Mouse (Mus musculus) midbrain, embryonic 10.5 days (tissue): Measurements from ENCODE around the gene Htr2b. TPM values are rescaled to one million over a fixed set of nuclear protein-coding genes. Genes with fewer than 3 reads are reported as not detected.
A peak's percentile ranks its signal among the peaks of the same experiment; 100 is the strongest.

Source experiments
- DNase-seq: peaks from one replicate; pipeline ENCODE4 v3.0.0-alpha.2; 2017; ENCODE audit warnings: low spot score
- H3K27ac ChIP-seq: fragments of 300-500 bp; sonication (generic); replicated peaks from 2 replicates; pipeline ENCODE4 v1.5.1; 2016; ENCODE audit warnings: mild to moderate bottlenecking
- H3K27me3 ChIP-seq: fragments of 300-500 bp; sonication (generic); 2 replicates; pipeline ENCODE4 v1.6.1; 2016; ENCODE audit warnings: low read depth, mild to moderate bottlenecking; ENCODE audit not compliant: poor library complexity, severe bottlenecking
- H3K36me3 ChIP-seq: fragments of 300-500 bp; sonication (generic); 2 replicates; pipeline ENCODE4 v1.6.1; 2016; ENCODE audit warnings: mild to moderate bottlenecking, moderate library complexity
- H3K4me1 ChIP-seq: fragments of 300-500 bp; sonication (generic); 2 replicates; pipeline ENCODE4 v1.6.1; 2016
- H3K4me3 ChIP-seq: fragments of 300-500 bp; sonication (generic); 2 replicates; pipeline ENCODE4 v1.5.1; 2016; ENCODE audit warnings: mild to moderate bottlenecking, moderate library complexity
- H3K9me3 ChIP-seq: fragments of 300-500 bp; sonication (generic); replicated peaks from 2 replicates; pipeline ENCODE4 v1.6.1; 2016; ENCODE audit warnings: mild to moderate bottlenecking
- WGBS: fragments of 180-500 bp; shearing (Covaris S2); methylation state at CpG from one replicate; pipeline ENCODE4 v1.1.7; 2016; 5-methylcytosine and 5-hydroxymethylcytosine counted together
- polyA plus RNA-seq: library from polyadenylated mRNA; unstranded; fragments of >200 nt; fragmentation: Nextera tagmentation; extraction: Ambion mirVana; gene quantifications from 2 replicates; pipeline ENCODE4 v1.2.1, GENCODE M21; 2016

Gene Htr2b
- polyA plus RNA-seq, 1 experiment from 2014 or later: 0.26 TPM

- H3K4me1 ChIP-seq: peaks cover 14% of the 10 kb centered on the region
- H3K36me3 ChIP-seq: peaks cover 19% of the 10 kb centered on the region
- WGBS: under 1% methylated on average over 47 of the region's 47 CpGs
- H3K27ac ChIP-seq: peak within 1 kb of the TSS; percentile 98
- peak within 1 kb of the TSS; percentile 75 for H3K4me3 ChIP-seq
- peaks cover 9% of the 10 kb centered on the region; the same call in 1 of the 2 replicates for H3K9me3 ChIP-seq
- no peaks in the 10 kb centered on the region for H3K27me3 ChIP-seq
- peak; percentile 89 for DNase-seq
Observed at GRCm38 (mm10) chr1:86064271-86064991, 47.3 kb downstream of the Htr2b start, which contains the start of gene Psmd1. TSS of gene Psmd1 (plus strand) at chr1:86064387.

GRCm38 (mm10) chr1:86062523-86062922 lies 49.2 kb downstream of the Htr2b start:
- WGBS: 88% methylated on average over 6 of the region's 6 CpGs
- Histone ChIP-seq H3K27ac (no peak overlapping the region), H3K27me3 (no peaks in the 10 kb centered on the region)

GRCm38 (mm10) chr1:86058856-86059769 lies 52.7 kb downstream of the Htr2b start:
- no peaks in the 10 kb centered on the region for H3K36me3 ChIP-seq
- 12% methylated on average over 21 of the region's 21 CpGs for WGBS
- H3K9me3 ChIP-seq: no peaks in the 10 kb centered on the region
- peak overlapping the region; percentile 82 for H3K27ac ChIP-seq
- H3K4me1 ChIP-seq: peaks cover 7% of the 10 kb centered on the region
- H3K27me3 ChIP-seq: no peaks in the 10 kb centered on the region
- DNase-seq: peak; percentile 93
- peak overlapping the region; percentile 53 for H3K4me3 ChIP-seq

More at GRCm38 (mm10) chr1:86062523-86062922, 49.2 kb downstream of the Htr2b start:
- DNase-seq: no peak
- peaks cover 20% of the 10 kb centered on the region for H3K4me1 ChIP-seq
- peaks cover 9% of the 10 kb centered on the region; the same call in 1 of the 2 replicates for H3K9me3 ChIP-seq
- H3K36me3 ChIP-seq: peaks cover 13% of the 10 kb centered on the region
- H3K4me3 ChIP-seq: no peak overlapping the region

GRCm38 (mm10) chr1:86056284-86056683 lies 55.5 kb downstream of the Htr2b start:
- no peak for DNase-seq
- no peak overlapping the region for H3K4me3 ChIP-seq
- no peaks in the 10 kb centered on the region for H3K9me3 ChIP-seq
- H3K4me1 ChIP-seq: peaks cover 7% of the 10 kb centered on the region
- 88% methylated on average over 4 of the region's 4 CpGs for WGBS
- H3K27me3 ChIP-seq: no peaks in the 10 kb centered on the region
- no peaks in the 10 kb centered on the region for H3K36me3 ChIP-seq
- H3K27ac ChIP-seq: no peak overlapping the region

DNA sequence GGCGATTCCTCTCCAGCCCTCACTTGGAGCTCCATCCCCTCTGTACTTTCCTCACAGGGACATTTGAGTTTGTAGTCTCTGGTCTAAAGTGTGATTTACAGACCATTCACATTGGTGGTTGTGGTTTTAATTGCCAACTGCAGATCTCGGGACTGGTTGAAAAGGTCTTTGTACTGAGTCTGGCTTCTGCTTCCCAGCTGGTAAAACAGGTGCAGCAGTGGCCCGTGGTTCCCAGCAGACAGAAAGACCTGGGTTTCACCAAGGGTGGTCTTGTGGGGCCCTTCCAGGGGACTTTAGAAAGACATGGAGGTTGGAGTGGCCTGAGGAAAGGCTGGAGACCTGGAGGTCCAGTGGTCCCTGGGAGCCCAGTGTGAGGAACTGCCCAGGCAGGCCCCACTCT lies 56.8 kb downstream of the Htr2b start:
- Histone ChIP-seq H3K27me3 (no peaks in the 10 kb centered on the region), H3K27ac (no peak overlapping the region), H3K9me3 (no peaks in the 10 kb centered on the region), H3K4me3 (no peak overlapping the region), H3K4me1 (peaks cover 7% of the 10 kb centered on the region), H3K36me3 (no peaks in the 10 kb centered on the region)
- 70% methylated on average over 3 of the region's 3 CpGs for WGBS
- no peak for DNase-seq

GRCm38 (mm10) chr1:86053198-86053921 lies 58.4 kb downstream of the Htr2b start:
- no peak overlapping the region for H3K4me3 ChIP-seq
- H3K9me3 ChIP-seq: no peaks in the 10 kb centered on the region
- H3K27ac ChIP-seq: no peak overlapping the region
- no peaks in the 10 kb centered on the region for H3K4me1 ChIP-seq
- 87% methylated on average over 12 of the region's 12 CpGs for WGBS
- H3K27me3 ChIP-seq: peaks cover 9% of the 10 kb centered on the region
- DNase-seq: no peak
- no peaks in the 10 kb centered on the region for H3K36me3 ChIP-seq

Other genes with a start within 250 kb of the Htr2b start
- 121 and 137 TPM in 2 replicates for gene Itm2c, start 217.7 kb downstream of the Htr2b start, polyA plus RNA-seq
- gene 4933407L21Rik, start 183.5 kb downstream of the Htr2b start, polyA plus RNA-seq: 0.20 and 1.0 TPM in 2 replicates
- gene Gpr55, start 151.0 kb downstream of the Htr2b start, polyA plus RNA-seq: not detected in 2 replicates
- not detected in 2 replicates for gene Spata3, start 95.2 kb downstream of the Htr2b start, polyA plus RNA-seq
- gene 2810459M11Rik, start 66.1 kb downstream of the Htr2b start, polyA plus RNA-seq: 0.14 TPM in 1 of 2 replicates, not detected in the other
- gene Psmd1, start 47.6 kb downstream of the Htr2b start, polyA plus RNA-seq: 239 and 242 TPM in 2 replicates
- 0.22 and 0.27 TPM in 2 replicates for gene Gm21972, start 21.7 kb upstream of the Htr2b start, polyA plus RNA-seq
- gene Armc9, start 42.8 kb upstream of the Htr2b start, polyA plus RNA-seq: 41.3 and 41.6 TPM in 2 replicates
- 3.7 and 4.2 TPM in 2 replicates for gene B3gnt7, start 190.9 kb upstream of the Htr2b start, polyA plus RNA-seq
- 447 and 502 TPM in 2 replicates for gene Ncl, start 247.4 kb upstream of the Htr2b start, polyA plus RNA-seq